Mouse (Mus musculus) cerebellum, adult 8-10 months (tissue): ENCODE measurements at regions not wholly inside any gene's neighbourhood (a gene's known extent, or its start where the extent isn't known, plus 50 kb on each side); places are given as distances from the start of the nearest gene placed in this dataset.

Source experiments
- DNase-seq: peaks from one replicate; pipeline ENCODE4 v3.0.0; 2022

- DNase-seq = no peak
Measured at GRCm38 (mm10) chr9:71420064-71420463, 65.7 kb downstream of the Polr2m start.

- no peak for DNase-seq
Measured at GRCm38 (mm10) chr9:71418531-71418930, 67.2 kb downstream of the Polr2m start.

DNA sequence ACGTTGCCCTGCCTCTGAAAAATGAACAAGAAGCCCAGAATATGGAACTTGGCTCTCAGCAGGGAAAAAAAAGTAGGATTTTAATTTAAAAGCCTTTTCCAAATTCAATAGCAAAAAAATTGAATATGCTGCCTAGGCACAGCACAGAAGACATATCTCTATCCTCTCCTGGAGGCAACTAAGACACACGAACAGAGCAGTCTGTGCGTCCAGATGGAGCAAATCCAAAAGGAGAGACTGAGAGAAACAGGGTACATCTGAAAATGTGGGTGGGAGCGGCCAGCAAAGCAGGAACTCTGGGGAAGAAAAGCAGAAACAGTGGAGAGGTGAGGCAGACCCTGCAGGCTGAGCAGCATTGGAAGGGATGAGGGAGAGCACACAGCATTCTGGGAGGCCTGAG, 68.5 kb downstream of the Polr2m start:
- no peak for DNase-seq

DNA sequence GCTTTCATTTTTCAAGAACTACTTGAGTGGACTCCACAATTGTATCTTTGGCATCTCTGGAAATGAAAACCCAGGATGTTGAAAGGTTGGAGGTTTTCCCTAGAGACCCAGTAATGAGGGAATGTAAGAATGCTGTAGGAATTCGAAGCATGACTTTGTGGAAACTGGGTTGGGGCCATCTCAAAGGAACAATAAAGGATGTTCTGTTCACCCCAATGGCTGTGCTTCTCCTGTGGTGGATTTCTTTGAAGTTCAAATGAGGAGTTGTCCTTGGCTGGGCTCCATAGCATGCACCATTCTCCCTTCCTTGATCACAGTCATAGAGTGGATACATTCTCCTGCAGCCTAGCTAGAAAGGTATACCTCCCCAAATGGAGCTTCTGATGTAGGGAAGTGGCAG, 74.6 kb downstream of the Polr2m start:
- no peak for DNase-seq

- no peak for DNase-seq
Measured at GRCm38 (mm10) chr9:71409925-71410324, 75.8 kb downstream of the Polr2m start.

DNA sequence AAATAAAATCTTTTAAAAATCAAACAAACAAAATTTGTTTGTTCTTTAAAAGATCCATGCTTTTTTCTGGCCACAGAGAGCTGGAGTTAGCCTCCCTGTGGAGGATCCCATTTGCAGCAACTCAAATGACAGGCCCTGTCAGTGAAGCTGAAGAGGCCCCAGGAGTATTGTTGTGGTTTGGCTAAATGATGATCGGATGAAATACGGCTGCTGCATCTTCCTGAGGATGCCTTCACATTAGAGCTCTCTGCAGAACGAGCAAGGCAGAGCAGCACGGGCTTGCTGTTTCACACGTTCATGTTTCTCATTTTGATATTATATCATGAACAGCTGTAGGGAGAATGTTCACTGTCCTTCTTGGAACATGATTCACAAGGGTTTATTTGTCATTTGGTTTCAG, 76.8 kb downstream of the Polr2m start:
- DNase-seq = no peak

GRCm38 (mm10) chr9:71404396-71405135, 81.2 kb downstream of the Polr2m start:
- DNase-seq = no peak

- no peak for DNase-seq
Measured at GRCm38 (mm10) chr9:71401667-71402066, 84.1 kb downstream of the Polr2m start.

DNA sequence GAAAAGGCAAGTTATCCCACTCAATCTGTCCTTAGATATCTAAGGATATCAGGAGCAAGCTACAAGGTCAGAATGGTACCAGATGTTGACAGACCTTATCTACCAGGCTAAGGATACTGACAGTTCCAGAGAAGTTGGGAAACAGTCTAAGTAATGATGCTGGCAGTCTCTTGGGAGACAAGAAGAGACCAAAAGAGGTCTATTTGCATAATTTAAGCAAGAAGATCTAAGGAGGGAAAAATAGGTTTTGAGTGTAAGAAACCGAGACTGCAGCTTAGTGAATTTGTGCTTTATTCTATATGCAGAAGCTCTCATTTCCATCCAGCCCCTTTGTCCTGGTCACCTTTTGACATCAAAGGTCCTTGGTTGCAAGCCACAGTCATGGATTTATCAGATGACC, 86.4 kb downstream of the Polr2m start:
- DNase-seq = no peak

GRCm38 (mm10) chr9:71396784-71397183, 89.0 kb downstream of the Polr2m start:
- no peak for DNase-seq

DNA sequence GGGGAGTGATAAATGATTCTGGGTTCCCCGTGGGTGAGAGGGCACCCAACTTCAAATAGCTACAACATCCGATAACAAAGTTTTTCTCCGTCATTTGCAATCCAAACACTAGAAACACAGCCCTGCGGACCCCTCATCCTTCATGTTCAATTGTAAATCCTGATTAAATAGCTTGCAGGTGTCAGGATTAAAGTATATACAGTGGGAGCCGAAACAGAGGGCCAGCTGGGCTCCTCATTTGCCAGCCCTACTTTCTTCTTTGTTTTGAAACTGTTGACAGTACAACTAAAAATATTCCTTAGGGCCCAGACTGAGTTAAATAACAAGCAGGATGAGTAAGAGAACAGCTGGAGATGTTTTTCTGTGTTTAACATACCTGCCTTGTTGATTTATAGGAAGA, 95.5 kb downstream of the Polr2m start:
- DNase-seq = no peak

- DNase-seq = no peak
Measured at GRCm38 (mm10) chr9:71387426-71387825, 98.3 kb downstream of the Polr2m start.

DNA sequence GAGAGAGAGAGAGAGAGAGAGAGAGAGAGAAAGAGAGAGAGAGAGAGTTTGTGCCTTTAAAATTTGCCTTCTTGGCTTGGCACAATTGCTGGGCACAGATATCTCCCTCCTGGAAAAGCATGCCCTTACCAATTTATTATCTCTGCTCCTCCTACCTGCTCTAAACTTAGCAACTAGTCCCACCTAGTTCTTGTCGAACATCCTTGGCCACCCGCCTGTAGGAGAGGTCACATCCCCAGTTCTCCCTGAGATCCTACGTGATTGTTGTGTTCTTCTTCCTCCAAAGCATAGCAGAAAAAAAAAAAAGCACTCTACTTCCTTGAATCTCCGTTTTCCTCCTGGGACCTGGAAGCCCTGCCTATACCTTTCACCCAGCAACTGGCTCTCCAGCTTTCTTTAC, 101.8 kb downstream of the Polr2m start:
- DNase-seq = no peak

- DNase-seq = no peak
Measured at GRCm38 (mm10) chr9:71379731-71380250, 105.9 kb downstream of the Polr2m start.

- DNase-seq = no peak
Measured at GRCm38 (mm10) chr9:71369760-71370159, 116.0 kb downstream of the Polr2m start.

DNA sequence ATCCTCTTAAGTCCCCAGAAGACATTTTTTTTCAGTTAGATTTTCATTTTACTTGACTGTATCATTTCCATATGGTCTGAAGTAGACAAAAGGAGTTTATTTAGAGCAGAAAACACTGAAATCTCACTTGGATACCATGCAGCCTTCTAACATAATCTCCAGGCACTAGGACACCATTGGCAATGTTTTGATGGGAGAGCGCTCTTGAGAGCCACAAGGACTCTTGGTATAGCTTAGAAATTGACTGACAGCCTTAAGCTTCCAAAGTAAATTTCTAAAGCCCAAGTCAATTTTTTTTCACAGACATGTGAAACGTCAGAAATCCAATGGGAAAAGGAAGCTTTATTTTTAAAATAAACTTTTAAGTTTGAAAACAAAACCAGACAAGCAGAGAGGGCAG, 116.5 kb downstream of the Polr2m start:
- DNase-seq = no peak

DNA sequence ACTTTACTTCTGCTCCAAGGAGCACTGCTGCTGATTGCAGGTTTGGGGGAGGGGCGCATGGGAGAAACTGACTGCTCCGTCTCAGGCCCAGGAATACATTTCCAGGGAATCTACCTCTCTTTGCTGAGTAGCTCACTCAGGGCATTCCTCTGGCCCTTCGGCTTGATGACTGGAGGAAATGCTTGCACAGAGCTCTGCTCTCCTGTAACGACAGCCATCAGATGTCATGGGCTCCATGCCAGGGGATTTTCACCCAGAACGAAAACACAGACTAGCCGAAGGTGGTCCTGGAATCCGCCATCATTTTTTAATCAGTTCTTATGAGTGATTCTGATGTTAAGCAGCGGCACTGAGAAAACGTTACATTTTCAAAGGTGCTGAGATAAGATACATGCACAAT, 119.2 kb downstream of the Polr2m start:
- DNase-seq = no peak

DNA sequence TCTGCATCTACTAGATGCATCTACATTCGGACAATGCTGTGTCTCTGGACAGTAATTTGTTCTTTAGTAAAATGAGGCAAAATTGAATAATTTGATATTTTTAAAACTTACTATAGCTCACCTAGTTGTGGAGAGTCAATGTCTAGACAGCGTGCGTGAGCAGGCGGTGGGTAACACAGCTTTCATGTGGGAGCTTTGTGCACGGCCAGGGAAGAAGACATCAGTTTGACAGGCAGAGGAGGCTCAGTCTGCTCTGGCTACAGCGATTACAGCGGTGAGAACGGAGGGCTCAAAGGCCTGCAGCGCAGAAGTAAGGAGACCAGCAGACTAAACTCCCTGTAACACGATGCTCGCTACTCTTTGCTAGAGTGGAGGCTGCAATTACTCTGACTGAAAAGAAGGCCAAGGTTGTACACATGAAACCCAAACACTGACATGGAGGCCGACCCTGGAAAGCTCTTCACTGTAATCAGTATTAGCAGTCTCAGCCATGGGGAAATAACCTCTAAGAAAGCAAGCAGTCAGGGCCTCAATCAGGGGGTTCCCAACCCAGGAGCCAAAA, 120.5 kb downstream of the Polr2m start:
- no peak for DNase-seq

DNA sequence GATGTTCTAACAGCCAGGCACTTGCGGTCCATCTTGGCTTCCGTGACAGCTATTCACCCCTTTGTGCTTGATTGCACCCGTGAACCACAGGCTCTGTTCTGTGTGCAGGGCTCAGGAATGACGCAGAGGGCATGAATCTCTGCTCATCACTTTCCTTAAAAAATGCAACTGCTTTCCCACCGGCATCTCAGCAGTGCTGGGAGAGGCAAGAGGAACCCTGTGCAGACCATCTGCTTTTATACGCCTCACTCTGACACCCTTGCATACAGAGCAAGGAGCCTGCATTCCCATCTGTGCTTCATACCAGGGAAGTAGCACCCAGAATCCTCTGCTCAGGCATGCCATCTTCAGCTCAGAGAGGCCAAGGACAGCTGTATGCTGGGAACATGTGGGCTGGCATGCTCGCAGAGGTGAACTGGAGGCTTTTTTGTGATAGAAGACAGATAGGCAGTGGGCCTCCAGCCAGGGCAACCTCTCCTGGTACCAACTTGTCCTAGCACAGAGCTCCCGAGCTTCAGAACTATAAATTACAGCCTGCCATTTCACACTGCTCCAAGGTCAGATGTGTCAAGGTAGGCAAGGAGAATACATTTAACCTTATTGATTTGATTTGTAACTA, 121.6 kb downstream of the Polr2m start:
- DNase-seq = no peak

DNA sequence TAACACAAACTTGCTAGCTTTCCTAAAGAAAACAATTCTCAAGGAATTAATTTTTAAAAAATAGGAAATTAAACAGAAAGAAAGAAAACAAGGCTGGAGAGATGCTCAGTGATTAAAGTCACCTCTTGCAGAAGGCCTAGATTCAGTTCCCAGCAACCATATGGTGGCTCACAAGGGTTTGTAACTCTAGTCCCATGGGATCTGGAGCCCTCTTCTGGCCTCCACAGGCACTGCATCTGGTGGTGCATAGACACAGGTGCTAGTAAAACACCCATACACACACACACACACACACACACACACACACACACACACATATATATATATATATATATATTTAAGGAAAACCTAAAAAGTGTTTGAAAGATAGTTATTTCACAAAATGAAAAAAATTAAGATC, 123.3 kb downstream of the Polr2m start:
- no peak for DNase-seq

DNA sequence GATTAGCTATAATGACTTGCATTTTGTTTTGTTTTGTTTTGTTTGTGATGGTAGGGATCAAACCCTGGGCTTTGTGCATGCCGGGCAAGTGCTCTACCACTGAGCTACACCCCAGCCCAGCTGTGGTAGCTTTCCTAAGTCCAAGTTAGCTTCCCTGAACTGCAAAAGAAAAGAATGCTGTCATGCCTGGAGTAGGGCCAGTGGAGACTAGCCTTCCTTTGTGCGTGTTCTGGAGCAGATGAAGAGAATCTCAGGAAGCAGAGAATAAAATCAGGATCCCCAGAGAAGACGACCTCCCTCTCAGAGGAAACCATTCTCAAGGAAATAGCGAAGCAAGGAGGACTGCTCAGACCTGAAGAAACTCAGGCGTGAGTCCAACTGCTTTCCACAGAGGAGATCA, 123.8 kb downstream of the Polr2m start:
- no peak for DNase-seq

DNA sequence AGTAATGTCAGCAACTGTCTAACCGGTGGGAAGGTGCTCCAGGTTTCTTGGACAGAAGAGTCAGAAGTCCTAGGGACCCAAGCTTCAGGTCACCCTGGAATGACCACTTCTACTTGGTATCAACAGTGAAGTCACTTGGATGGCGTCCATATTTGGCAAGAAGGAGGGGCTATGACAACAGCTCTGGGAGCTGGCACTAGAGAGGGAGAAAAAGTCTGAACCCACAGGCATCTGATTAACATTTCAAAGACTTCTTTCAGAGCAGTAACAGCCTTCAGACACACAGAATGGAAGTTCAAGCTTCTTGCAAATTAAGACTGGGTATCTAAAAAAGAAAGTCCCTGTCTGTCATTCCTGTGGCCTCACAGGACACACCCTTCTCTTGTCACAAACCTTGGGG, 124.4 kb downstream of the Polr2m start:
- DNase-seq = no peak

GRCm38 (mm10) chr9:71360676-71361075, 125.1 kb downstream of the Polr2m start:
- DNase-seq = no peak

- peak; percentile 7 for DNase-seq
Measured at GRCm38 (mm10) chr9:71358961-71359360, 126.8 kb downstream of the Polr2m start.
